Mouse (Mus musculus) kidney, postnatal 0 days (tissue): ENCODE results near the gene Icam4. TPM values are rescaled to one million over a fixed set of nuclear protein-coding genes. Genes with fewer than 3 reads are reported as not detected.
"Not testable (repeated sequence)": the region's sequence is repeated elsewhere in the genome, so short reads cannot be mapped to it uniquely, and the experiment has no call there.

Experiments used
- ATAC-seq: fragments of 200-750 bp; cut with Nextera tagmentation; replicated peaks from 2 replicates; pipeline ENCODE4 v1.8.0; 2017; ENCODE audit warnings: low read depth, moderate number of reproducible peaks, moderate TSS enrichment, moderate library complexity; ENCODE audit not compliant: low FRiP score
- DNase-seq: peaks from one replicate; pipeline ENCODE4 v3.0.0-alpha.2; 2016; ENCODE audit warnings: low spot score
- H3K27ac ChIP-seq: fragments of 300-500 bp; sonication (generic); 2 replicates; pipeline ENCODE4 v1.5.1; 2014; ENCODE audit warnings: mild to moderate bottlenecking
- H3K27me3 ChIP-seq: fragments of 300-500 bp; sonication (generic); 2 replicates; pipeline ENCODE4 v1.6.1; 2014; ENCODE audit warnings: low read length, mixed read lengths; ENCODE audit not compliant: insufficient read depth
- H3K36me3 ChIP-seq: fragments of 300-500 bp; sonication (generic); 2 replicates; pipeline ENCODE4 v1.6.1; 2014; ENCODE audit warnings: low read length, mixed read lengths; ENCODE audit not compliant: insufficient read depth
- H3K4me1 ChIP-seq: fragments of 300-500 bp; sonication (generic); replicated peaks from 2 replicates; pipeline ENCODE4 v1.6.1; 2014; ENCODE audit warnings: antibody characterized with exemption, low read length, mixed read lengths; ENCODE audit not compliant: insufficient read depth
- H3K4me2 ChIP-seq: fragments of 300-500 bp; sonication (generic); 2 replicates; pipeline ENCODE4 v1.6.1; 2014; ENCODE audit warnings: mild to moderate bottlenecking, low read length, moderate library complexity, mixed read lengths
- H3K4me3 ChIP-seq: fragments of 300-500 bp; sonication (generic); replicated peaks from 2 replicates; pipeline ENCODE4 v1.5.1; 2014; ENCODE audit warnings: low read depth, low read length
- H3K9ac ChIP-seq: fragments of 300-500 bp; sonication (generic); 2 replicates; pipeline ENCODE4 v1.6.1; 2014; ENCODE audit warnings: low read depth, low read length
- H3K9me3 ChIP-seq: fragments of 300-500 bp; sonication (generic); replicated peaks from 2 replicates; pipeline ENCODE4 v1.6.1; 2016; ENCODE audit warnings: low read length, inconsistent platforms, mixed read lengths
- CTCF ChIP-seq: IDR thresholded peaks from 2 replicates; pipeline ENCODE4 v1.5.1; 2016; ENCODE audit warnings: antibody characterized with exemption, low read depth, mild to moderate bottlenecking, moderate library complexity
- WGBS: fragments of 180-500 bp; shearing (Covaris S2); extraction: QIAGEN DNeasy Blood & Tissue Kit; methylation state at CpG from one replicate; pipeline ENCODE4 v1.1.7; 2014; 5-methylcytosine and 5-hydroxymethylcytosine counted together
- polyA plus RNA-seq: library from polyadenylated mRNA; unstranded; fragments of >200 nt; fragmentation: Nextera tagmentation; extraction: Ambion mirVana; gene quantifications from 2 replicates; pipeline ENCODE4 v1.2.1, GENCODE M21; 2015

The Icam4 gene
- polyA plus RNA-seq, 1 experiment from 2014 or later, result 0.26 TPM

DNA sequence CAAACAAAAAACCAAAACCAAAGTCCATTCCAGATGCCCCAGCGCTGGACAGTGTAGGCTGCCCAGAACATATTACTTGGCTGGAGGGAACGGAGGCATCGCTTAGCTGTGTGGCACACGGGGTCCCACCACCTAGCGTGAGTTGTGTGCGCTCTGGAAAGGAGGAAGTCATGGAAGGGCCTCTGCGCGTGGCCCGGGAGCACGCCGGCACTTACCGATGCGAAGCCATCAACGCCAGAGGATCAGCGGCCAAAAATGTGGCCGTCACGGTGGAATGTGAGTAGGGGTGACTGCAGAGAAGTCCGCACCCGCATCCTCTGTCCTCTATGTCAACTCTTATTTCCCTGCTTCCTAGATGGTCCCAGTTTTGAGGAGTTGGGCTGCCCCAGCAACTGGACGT is 7.0 kb downstream of the Icam4 start:
- no peak overlapping the region for H3K4me3 ChIP-seq
- WGBS, result 15% methylated on average over 20 of the region's 20 CpGs
- no peak overlapping the region for H3K4me2 ChIP-seq
- H3K9ac ChIP-seq, result no peak overlapping the region
- no peak overlapping the region for H3K27ac ChIP-seq
- peaks cover 26% of the 10 kb centered on the region for H3K4me1 ChIP-seq
- no peak for ATAC-seq
- H3K36me3 ChIP-seq, result no peaks in the 10 kb centered on the region
- H3K27me3 ChIP-seq, result peaks cover 59% of the 10 kb centered on the region
- DNase-seq, result no peak
- no peak for TF ChIP-seq CTCF
- no peaks in the 10 kb centered on the region for H3K9me3 ChIP-seq

DNA sequence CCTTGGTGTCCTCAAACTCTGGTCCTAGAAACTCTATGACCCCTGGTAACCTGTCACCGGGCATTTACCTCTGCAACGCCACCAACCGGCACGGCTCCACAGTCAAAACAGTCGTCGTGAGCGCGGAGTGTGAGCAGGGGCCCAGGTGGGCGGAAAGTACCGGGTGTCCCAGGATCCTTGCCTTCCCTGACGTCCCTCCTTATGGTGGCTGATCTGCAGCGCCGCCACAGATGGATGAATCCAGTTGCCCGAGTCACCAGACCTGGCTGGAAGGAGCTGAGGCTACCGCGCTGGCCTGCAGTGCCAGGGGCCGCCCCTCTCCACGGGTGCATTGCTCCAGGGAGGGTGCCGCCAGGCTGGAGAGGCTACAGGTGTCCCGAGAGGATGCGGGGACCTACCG is 7.5 kb downstream of the Icam4 start:
- no peaks in the 10 kb centered on the region for H3K36me3 ChIP-seq
- H3K27me3 ChIP-seq, result peaks cover 59% of the 10 kb centered on the region
- no peak for TF ChIP-seq CTCF
- WGBS, result 7% methylated on average over 22 of the region's 22 CpGs
- ATAC-seq (no peak), DNase-seq (no peak)
- peaks cover 23% of the 10 kb centered on the region for H3K4me1 ChIP-seq
- no peak overlapping the region for H3K27ac ChIP-seq
- no peaks in the 10 kb centered on the region for H3K9me3 ChIP-seq
- peak overlapping the region; percentile 63 for H3K4me2 ChIP-seq
- H3K9ac ChIP-seq, result no peak overlapping the region
- 0 out of 2 replicates have a peak overlapping the region, but pooled peaks have one; percentile 22 for H3K4me3 ChIP-seq

GRCm38 (mm10) chr9:21037481-21037891 is 8.3 kb downstream of the Icam4 start:
- no peaks in the 10 kb centered on the region for H3K36me3 ChIP-seq
- H3K4me1 ChIP-seq, result peaks cover 16% of the 10 kb centered on the region
- H3K27ac ChIP-seq, result no peak overlapping the region
- peak overlapping the region; percentile 22 for H3K4me3 ChIP-seq
- 0 out of 2 replicates have a peak overlapping the region, but pooled peaks have one; percentile 35 for H3K9ac ChIP-seq
- H3K27me3 ChIP-seq, result peaks cover 53% of the 10 kb centered on the region
- H3K4me2 ChIP-seq, result peak overlapping the region; percentile 63
- ATAC-seq, result 0 out of 2 replicates have a peak, but pooled peaks have one; percentile 19
- DNase-seq, result no peak
- no peaks in the 10 kb centered on the region for H3K9me3 ChIP-seq
- WGBS, result 3% methylated on average over 31 of the region's 31 CpGs
- no peak for TF ChIP-seq CTCF

- Histone ChIP-seq H3K4me2 (no peak overlapping the region), H3K9me3 (no peaks in the 10 kb centered on the region), H3K27me3 (peaks cover 41% of the 10 kb centered on the region), H3K36me3 (no peaks in the 10 kb centered on the region), H3K4me1 (peaks cover 14% of the 10 kb centered on the region), H3K4me3 (no peak overlapping the region), H3K9ac (no peak overlapping the region), H3K27ac (no peak overlapping the region)
- ATAC-seq (no peak), DNase-seq (no peak)
- WGBS, result 84% methylated on average over 3 of the region's 3 CpGs
- TF ChIP-seq CTCF, result no peak
Observed at GRCm38 (mm10) chr9:21039779-21040178, 10.6 kb downstream of the Icam4 start.

GRCm38 (mm10) chr9:21041308-21041707 is 12.1 kb downstream of the Icam4 start:
- no peaks in the 10 kb centered on the region for H3K9me3 ChIP-seq
- no peak overlapping the region for H3K9ac ChIP-seq
- H3K4me3 ChIP-seq, result no peak overlapping the region
- no peak for ATAC-seq
- no peaks in the 10 kb centered on the region for H3K36me3 ChIP-seq
- 42% methylated on average over 4 of the region's 4 CpGs for WGBS
- H3K4me1 ChIP-seq, result peaks cover 11% of the 10 kb centered on the region
- H3K4me2 ChIP-seq, result no peak overlapping the region
- DNase-seq, result peak; percentile 58
- H3K27ac ChIP-seq, result no peak overlapping the region
- H3K27me3 ChIP-seq, result peaks cover 26% of the 10 kb centered on the region
- no peak for TF ChIP-seq CTCF

- Histone ChIP-seq H3K36me3 (no peaks in the 10 kb centered on the region), H3K4me2 (no peak overlapping the region), H3K27me3 (peaks cover 3% of the 10 kb centered on the region; the same call in 1 of the 2 replicates), H3K4me3 (no peak overlapping the region), H3K9ac (no peak overlapping the region), H3K27ac (no peak overlapping the region), H3K4me1 (no peaks in the 10 kb centered on the region), H3K9me3 (no peaks in the 10 kb centered on the region)
- no peak for TF ChIP-seq CTCF
- DNase-seq (no peak), ATAC-seq (no peak)
- WGBS, result 91% methylated on average over 4 of the region's 4 CpGs
Observed at GRCm38 (mm10) chr9:21043563-21043962, 14.4 kb downstream of the Icam4 start.

- not testable (repeated sequence) for H3K27me3 ChIP-seq, H3K9me3 ChIP-seq, DNase-seq, H3K36me3 ChIP-seq, H3K9ac ChIP-seq, H3K27ac ChIP-seq, ATAC-seq, H3K4me1 ChIP-seq, H3K4me2 ChIP-seq, H3K4me3 ChIP-seq
- WGBS, result 42% methylated on average over 1 of the region's 1 CpGs
Observed at GRCm38 (mm10) chr9:21044785-21045184, 15.6 kb downstream of the Icam4 start.
